Mouse (Mus musculus) neural tube, embryonic 12.5 days (tissue): Measurements from ENCODE around the gene Fmnl2. TPM values are rescaled to one million over a fixed set of nuclear protein-coding genes. Genes with fewer than 3 reads are reported as not detected.

Source experiments
- ATAC-seq: fragments of 200-750 bp; cut with Nextera tagmentation; 2 replicates; pipeline ENCODE4 v1.8.0; 2017; ENCODE audit warnings: low read depth, mild to moderate bottlenecking, moderate TSS enrichment, moderate library complexity; ENCODE audit not compliant: low FRiP score
- H3K27ac ChIP-seq: fragments of 300-500 bp; sonication (generic); 2 replicates; pipeline ENCODE4 v1.5.1; 2016
- H3K27me3 ChIP-seq: fragments of 300-500 bp; sonication (generic); replicated peaks from 2 replicates; pipeline ENCODE4 v1.6.1; 2016; ENCODE audit warnings: mild to moderate bottlenecking
- H3K36me3 ChIP-seq: fragments of 300-500 bp; sonication (generic); 2 replicates; pipeline ENCODE4 v1.6.1; 2016; ENCODE audit warnings: mild to moderate bottlenecking
- H3K4me1 ChIP-seq: fragments of 300-500 bp; sonication (generic); 2 replicates; pipeline ENCODE4 v1.6.1; 2016
- H3K4me2 ChIP-seq: fragments of 300-500 bp; sonication (generic); replicated peaks from 2 replicates; pipeline ENCODE4 v1.6.1; 2016; ENCODE audit warnings: mild to moderate bottlenecking
- H3K4me3 ChIP-seq: fragments of 300-500 bp; sonication (generic); 2 replicates; pipeline ENCODE4 v1.5.1; 2016
- H3K9ac ChIP-seq: fragments of 300-500 bp; sonication (generic); 2 replicates; pipeline ENCODE4 v1.6.1; 2016; ENCODE audit warnings: mild to moderate bottlenecking
- H3K9me3 ChIP-seq: fragments of 300-500 bp; sonication (generic); 2 replicates; pipeline ENCODE4 v1.6.1; 2016; ENCODE audit warnings: mild to moderate bottlenecking
- WGBS: fragments of 180-500 bp; shearing (Covaris S2); methylation state at CpG from one replicate; pipeline ENCODE4 v1.1.7; 2016; 5-methylcytosine and 5-hydroxymethylcytosine counted together
- polyA plus RNA-seq: library from polyadenylated mRNA; unstranded; fragments of >200 nt; fragmentation: Nextera tagmentation; extraction: Ambion mirVana; gene quantifications from 2 replicates; pipeline ENCODE4 v1.2.1, GENCODE M21; 2016

The Fmnl2 gene
- polyA plus RNA-seq, 1 experiment from 2014 or later = 10.7 TPM

- Histone ChIP-seq H3K9me3 (no peaks in the 10 kb centered on the region), H3K4me2 (no peak overlapping the region), H3K27ac (no peak overlapping the region), H3K27me3 (no peaks in the 10 kb centered on the region), H3K9ac (no peak overlapping the region), H3K36me3 (peaks cover 16% of the 10 kb centered on the region; the same call in 1 of the 2 replicates), H3K4me3 (no peak overlapping the region), H3K4me1 (0 out of 2 replicates have a peak, but pooled peaks cover 9% of the 10 kb centered on the region)
- ATAC-seq = no peak
- 64% methylated on average over 5 of the region's 5 CpGs for WGBS
Observed at GRCm38 (mm10) chr2:52868181-52868580, 10.5 kb downstream of the Fmnl2 start.

GRCm38 (mm10) chr2:52872636-52873035 is 15.0 kb downstream of the Fmnl2 start:
- H3K9me3 ChIP-seq = no peaks in the 10 kb centered on the region
- H3K4me3 ChIP-seq = no peak overlapping the region
- H3K27me3 ChIP-seq = no peaks in the 10 kb centered on the region
- H3K9ac ChIP-seq = no peak overlapping the region
- no peak overlapping the region for H3K27ac ChIP-seq
- 80% methylated on average over 5 of the region's 5 CpGs for WGBS
- H3K4me1 ChIP-seq = peaks cover 11% of the 10 kb centered on the region; the same call in 1 of the 2 replicates
- peaks cover 9% of the 10 kb centered on the region; the same call in 1 of the 2 replicates for H3K36me3 ChIP-seq
- no peak for ATAC-seq
- no peak overlapping the region for H3K4me2 ChIP-seq

DNA sequence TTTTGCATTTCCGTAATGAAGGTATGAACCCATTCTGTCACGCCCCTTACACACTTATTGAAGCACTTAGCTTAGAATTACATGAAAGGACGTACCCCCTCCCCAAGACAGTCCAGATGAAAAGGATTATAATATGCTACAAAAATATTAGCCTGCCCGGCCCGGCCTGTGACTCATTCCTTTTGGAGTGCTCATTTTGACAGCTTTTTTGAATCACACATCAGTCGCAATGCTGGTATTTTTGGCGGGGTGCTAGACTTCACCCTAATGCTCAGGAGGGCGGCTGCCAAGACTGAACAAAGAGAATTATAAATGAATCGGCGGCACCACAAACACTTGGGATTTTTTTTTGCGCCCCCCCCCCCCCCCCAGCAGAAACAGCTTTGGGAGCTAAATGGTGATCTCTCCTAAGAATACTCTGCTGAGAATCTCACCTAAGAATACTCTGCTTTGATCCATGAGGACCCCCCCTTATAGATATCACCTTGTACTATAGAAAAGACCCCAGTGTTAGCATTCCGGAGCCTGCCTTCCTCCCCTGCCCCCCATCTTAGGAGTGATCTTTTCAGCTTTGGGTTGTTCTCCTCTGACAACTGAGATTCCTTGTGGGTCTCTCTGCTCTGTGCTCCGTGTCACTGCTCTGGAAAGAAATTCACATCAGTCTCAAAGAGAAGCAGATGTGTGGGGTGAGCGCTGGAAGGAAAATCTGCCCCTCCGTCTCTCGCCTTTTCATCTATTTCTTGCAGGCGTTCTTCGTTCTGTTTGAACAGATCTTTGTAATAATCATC is 15.8 kb downstream of the Fmnl2 start:
- no peak overlapping the region for H3K4me2 ChIP-seq
- no peaks in the 10 kb centered on the region for H3K9me3 ChIP-seq
- H3K4me3 ChIP-seq = no peak overlapping the region
- H3K9ac ChIP-seq = no peak overlapping the region
- H3K4me1 ChIP-seq = peaks cover 16% of the 10 kb centered on the region; the same call in 1 of the 2 replicates
- ATAC-seq = no peak
- peaks cover under 1% of the 10 kb centered on the region; the same call in 1 of the 2 replicates for H3K36me3 ChIP-seq
- no peak overlapping the region for H3K27ac ChIP-seq
- 80% methylated on average over 18 of the region's 18 CpGs for WGBS
- no peaks in the 10 kb centered on the region for H3K27me3 ChIP-seq

DNA sequence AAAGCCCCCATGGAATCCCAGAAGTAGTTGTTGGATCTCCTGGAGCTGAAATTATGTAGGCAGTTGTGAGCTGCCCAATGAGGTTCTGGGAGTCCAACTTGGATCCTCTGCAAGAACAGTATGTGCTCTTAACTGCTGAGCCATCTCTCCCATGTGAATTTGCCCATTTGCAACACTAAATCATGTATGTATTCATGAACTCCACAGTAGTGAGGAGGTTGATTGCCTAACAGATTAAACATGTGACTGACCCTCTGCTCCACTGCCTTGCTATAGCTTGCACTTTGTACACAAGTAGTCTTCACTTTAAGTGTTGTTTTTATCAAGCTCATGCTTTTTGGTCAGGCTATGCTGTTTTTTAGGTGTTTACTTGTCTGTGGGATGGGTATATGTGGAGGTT is 17.1 kb downstream of the Fmnl2 start:
- H3K36me3 ChIP-seq = no peaks in the 10 kb centered on the region
- no peak overlapping the region for H3K9ac ChIP-seq
- no peak overlapping the region for H3K4me3 ChIP-seq
- no peak overlapping the region for H3K4me2 ChIP-seq
- no peaks in the 10 kb centered on the region for H3K9me3 ChIP-seq
- H3K4me1 ChIP-seq = peaks cover 14% of the 10 kb centered on the region; the same call in 1 of the 2 replicates
- no peak for ATAC-seq
- H3K27ac ChIP-seq = no peak overlapping the region
- H3K27me3 ChIP-seq = no peaks in the 10 kb centered on the region

GRCm38 (mm10) chr2:52875801-52876200 is 18.1 kb downstream of the Fmnl2 start:
- ATAC-seq = no peak
- no peaks in the 10 kb centered on the region for H3K9me3 ChIP-seq
- 86% methylated on average over 9 of the region's 9 CpGs for WGBS

GRCm38 (mm10) chr2:52883401-52883800 is 25.7 kb downstream of the Fmnl2 start:
- Histone ChIP-seq H3K9ac (no peak overlapping the region), H3K27me3 (no peaks in the 10 kb centered on the region), H3K9me3 (no peaks in the 10 kb centered on the region), H3K4me3 (no peak overlapping the region), H3K27ac (no peak overlapping the region), H3K4me2 (no peak overlapping the region), H3K36me3 (no peaks in the 10 kb centered on the region), H3K4me1 (peaks cover 3% of the 10 kb centered on the region; the same call in 1 of the 2 replicates)
- 91% methylated on average over 2 of the region's 2 CpGs for WGBS
- ATAC-seq = no peak

More at GRCm38 (mm10) chr2:52875801-52876200, 18.1 kb downstream of the Fmnl2 start:
- H3K36me3 ChIP-seq = no peaks in the 10 kb centered on the region
- H3K4me3 ChIP-seq = no peak overlapping the region
- no peaks in the 10 kb centered on the region for H3K27me3 ChIP-seq
- no peak overlapping the region for H3K9ac ChIP-seq
- no peak overlapping the region for H3K4me2 ChIP-seq
- H3K27ac ChIP-seq = no peak overlapping the region
- peaks cover 14% of the 10 kb centered on the region; the same call in 1 of the 2 replicates for H3K4me1 ChIP-seq

DNA sequence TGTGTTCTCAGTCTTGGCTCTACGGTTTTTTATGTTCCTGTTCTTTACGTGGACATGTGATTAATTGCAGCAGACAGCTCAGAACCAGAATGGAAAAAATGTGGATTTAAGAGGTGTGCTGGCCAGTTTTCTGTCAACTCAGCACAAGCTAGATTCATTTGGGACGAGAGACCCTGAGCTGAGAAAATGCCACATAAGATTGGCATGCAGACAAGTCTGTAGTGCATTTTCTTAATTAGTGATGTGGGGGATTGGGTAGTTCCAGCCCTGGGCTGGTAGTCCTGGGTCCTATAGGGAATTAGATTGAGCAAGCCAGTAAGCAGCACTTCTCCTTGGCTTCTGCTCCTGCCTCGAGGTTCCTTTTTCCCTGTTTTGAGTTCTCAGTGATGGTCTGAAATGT is 26.4 kb downstream of the Fmnl2 start:
- no peaks in the 10 kb centered on the region for H3K9me3 ChIP-seq
- no peak overlapping the region for H3K4me3 ChIP-seq

DNA sequence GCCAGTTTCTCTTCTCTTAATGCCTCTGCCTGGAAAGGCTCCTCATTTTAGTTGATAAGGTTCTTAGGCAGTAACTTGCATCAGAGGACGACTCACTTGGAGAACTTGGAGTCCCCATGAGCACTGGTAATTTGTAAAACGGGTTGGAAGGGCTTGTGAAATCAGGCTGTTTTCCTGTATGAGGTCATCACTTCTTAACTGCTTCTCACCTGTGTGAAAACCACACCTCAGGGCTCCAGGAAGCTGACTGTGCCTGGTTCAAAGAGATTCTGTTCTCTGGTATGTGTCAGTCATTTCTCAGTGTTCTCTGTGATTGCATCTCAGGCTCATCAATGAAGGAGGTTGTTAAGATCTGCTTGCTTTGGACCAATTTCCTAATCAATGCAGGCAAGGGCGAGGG is 27.4 kb downstream of the Fmnl2 start:
- Histone ChIP-seq H3K9ac (no peak overlapping the region), H3K27ac (0 out of 2 replicates have a peak overlapping the region, but pooled peaks have one; percentile 37), H3K4me3 (no peak overlapping the region), H3K4me1 (no peaks in the 10 kb centered on the region), H3K36me3 (no peaks in the 10 kb centered on the region), H3K27me3 (no peaks in the 10 kb centered on the region), H3K4me2 (no peak overlapping the region), H3K9me3 (no peaks in the 10 kb centered on the region)
- ATAC-seq = no peak
- WGBS = 68% methylated on average over 3 of the region's 3 CpGs

More for the DNA sequence above, 26.4 kb downstream of the Fmnl2 start:
- Histone ChIP-seq H3K27ac (no peak overlapping the region), H3K9ac (no peak overlapping the region), H3K36me3 (no peaks in the 10 kb centered on the region), H3K27me3 (no peaks in the 10 kb centered on the region), H3K4me2 (no peak overlapping the region), H3K4me1 (peaks cover 3% of the 10 kb centered on the region; the same call in 1 of the 2 replicates)
- 81% methylated on average over 4 of the region's 4 CpGs for WGBS
- ATAC-seq = no peak

GRCm38 (mm10) chr2:52887281-52887680 is 29.6 kb downstream of the Fmnl2 start:
- H3K36me3 ChIP-seq = no peaks in the 10 kb centered on the region
- no peak overlapping the region for H3K9ac ChIP-seq
- H3K27ac ChIP-seq = no peak overlapping the region
- no peaks in the 10 kb centered on the region for H3K27me3 ChIP-seq
- no peak overlapping the region for H3K4me3 ChIP-seq
- no peak for ATAC-seq
- H3K4me1 ChIP-seq = no peaks in the 10 kb centered on the region
- H3K9me3 ChIP-seq = no peaks in the 10 kb centered on the region
- 79% methylated on average over 2 of the region's 2 CpGs for WGBS
- no peak overlapping the region for H3K4me2 ChIP-seq

DNA sequence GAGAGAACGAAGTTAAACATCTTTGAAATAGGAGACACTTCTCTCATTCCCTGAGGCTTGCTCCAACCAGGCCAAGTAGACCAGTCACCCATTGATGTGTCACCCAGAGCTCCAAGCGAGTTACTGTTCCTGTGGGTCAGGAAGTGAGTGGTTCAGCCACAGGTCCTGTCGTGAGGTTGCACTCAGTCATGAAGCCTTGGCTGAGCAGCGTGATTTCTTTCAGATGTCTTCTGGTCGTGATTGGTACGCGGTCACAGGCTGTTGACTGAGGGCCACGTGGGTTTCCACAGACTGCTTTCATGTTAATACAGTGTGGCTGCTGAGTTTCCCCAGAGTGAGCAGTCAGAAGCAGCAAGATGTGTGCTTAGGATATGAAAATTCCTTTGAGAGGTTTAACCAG is 33.5 kb downstream of the Fmnl2 start:
- 75% methylated on average over 8 of the region's 8 CpGs for WGBS
- no peak for ATAC-seq
- Histone ChIP-seq H3K4me3 (no peak overlapping the region), H3K4me2 (no peak overlapping the region), H3K27ac (no peak overlapping the region), H3K9ac (no peak overlapping the region), H3K36me3 (no peaks in the 10 kb centered on the region), H3K9me3 (no peaks in the 10 kb centered on the region), H3K4me1 (no peaks in the 10 kb centered on the region), H3K27me3 (no peaks in the 10 kb centered on the region)

- Histone ChIP-seq H3K4me1 (no peaks in the 10 kb centered on the region), H3K36me3 (no peaks in the 10 kb centered on the region), H3K4me3 (no peak overlapping the region), H3K27me3 (no peaks in the 10 kb centered on the region), H3K4me2 (no peak overlapping the region), H3K9ac (no peak overlapping the region), H3K9me3 (no peaks in the 10 kb centered on the region), H3K27ac (no peak overlapping the region)
- WGBS = 89% methylated on average over 2 of the region's 2 CpGs
- ATAC-seq = no peak
Observed at GRCm38 (mm10) chr2:52891744-52892143, 34.1 kb downstream of the Fmnl2 start.

DNA sequence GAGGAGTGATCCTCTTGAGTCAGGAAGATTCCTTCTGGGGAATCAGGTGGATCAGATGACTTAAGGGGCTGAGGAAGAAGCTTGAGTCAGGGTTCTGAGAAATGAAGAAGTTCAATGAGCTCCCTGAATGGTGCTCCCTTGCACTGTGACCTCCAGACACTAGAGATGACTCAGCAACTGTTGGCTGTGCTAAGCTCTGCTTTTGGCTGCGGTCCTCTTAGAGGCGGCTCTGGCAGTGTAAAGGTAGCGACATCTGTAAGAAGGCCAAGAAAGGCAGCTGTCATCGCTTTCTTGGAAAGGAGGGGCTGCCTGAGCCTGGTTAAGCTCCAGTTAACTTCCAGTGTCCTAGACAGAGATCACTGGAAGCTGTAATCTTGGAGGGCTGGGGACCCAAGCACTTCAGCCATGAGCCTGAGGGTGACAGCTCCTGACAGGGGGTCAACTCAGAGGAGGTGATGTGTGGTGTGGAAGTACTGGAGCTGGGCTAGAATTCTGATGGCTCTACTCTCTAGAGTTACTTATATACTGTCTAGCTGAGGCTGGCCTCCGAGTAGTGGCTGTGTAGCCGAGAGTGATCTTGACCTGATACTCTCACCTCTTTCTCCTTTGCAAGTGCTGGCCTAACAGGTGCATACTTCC is 37.4 kb downstream of the Fmnl2 start:
- H3K27ac ChIP-seq = no peak overlapping the region
- no peak overlapping the region for H3K4me2 ChIP-seq
- 82% methylated on average over 6 of the region's 6 CpGs for WGBS
- H3K36me3 ChIP-seq = no peaks in the 10 kb centered on the region
- no peak for ATAC-seq
- no peaks in the 10 kb centered on the region for H3K9me3 ChIP-seq
- no peaks in the 10 kb centered on the region for H3K4me1 ChIP-seq
- H3K4me3 ChIP-seq = no peak overlapping the region
- H3K9ac ChIP-seq = no peak overlapping the region
- no peaks in the 10 kb centered on the region for H3K27me3 ChIP-seq
